Mouse (Mus musculus) neural tube, embryonic 15.5 days (tissue): ENCODE results near the gene Dnase2b. TPM values are rescaled to one million over a fixed set of nuclear protein-coding genes. Genes with fewer than 3 reads are reported as not detected.
A peak's percentile ranks its signal among the peaks of the same experiment; 100 is the strongest.

Experiments
- ATAC-seq: fragments of 200-750 bp; cut with Nextera tagmentation; 2 replicates; pipeline ENCODE4 v1.8.0; 2017; ENCODE audit warnings: mild to moderate bottlenecking, moderate TSS enrichment, moderate library complexity; ENCODE audit not compliant: low FRiP score
- H3K27ac ChIP-seq: fragments of 300-500 bp; sonication (generic); replicated peaks from 2 replicates; pipeline ENCODE4 v1.5.1; 2015; ENCODE audit warnings: mild to moderate bottlenecking, inconsistent platforms
- H3K27me3 ChIP-seq: fragments of 300-500 bp; sonication (generic); replicated peaks from 2 replicates; pipeline ENCODE4 v1.6.1; 2015; ENCODE audit warnings: inconsistent platforms
- H3K36me3 ChIP-seq: fragments of 300-500 bp; sonication (generic); 2 replicates; pipeline ENCODE4 v1.6.1; 2015; ENCODE audit warnings: inconsistent platforms
- H3K4me1 ChIP-seq: fragments of 300-500 bp; sonication (generic); 2 replicates; pipeline ENCODE4 v1.6.1; 2015; ENCODE audit warnings: inconsistent platforms
- H3K4me2 ChIP-seq: fragments of 300-500 bp; sonication (generic); 2 replicates; pipeline ENCODE4 v1.6.1; 2015; ENCODE audit warnings: inconsistent platforms, mild to moderate bottlenecking, moderate library complexity
- H3K4me3 ChIP-seq: fragments of 300-500 bp; sonication (generic); replicated peaks from 2 replicates; pipeline ENCODE4 v1.5.1; 2015; ENCODE audit warnings: mild to moderate bottlenecking, inconsistent platforms
- H3K9ac ChIP-seq: fragments of 300-500 bp; sonication (generic); replicated peaks from 2 replicates; pipeline ENCODE4 v1.6.1; 2015; ENCODE audit warnings: mild to moderate bottlenecking, inconsistent platforms
- H3K9me3 ChIP-seq: fragments of 300-500 bp; sonication (generic); replicated peaks from 2 replicates; pipeline ENCODE4 v1.6.1; 2016; ENCODE audit warnings: inconsistent platforms
- WGBS: fragments of 180-500 bp; shearing (Covaris S2); methylation state at CpG from one replicate; pipeline ENCODE4 v1.1.7; 2015; ENCODE audit warnings: mixed read lengths; 5-methylcytosine and 5-hydroxymethylcytosine counted together
- polyA plus RNA-seq: library from polyadenylated mRNA; unstranded; fragments of >200 nt; fragmentation: Nextera tagmentation; extraction: Ambion mirVana; gene quantifications from 2 replicates; pipeline ENCODE4 v1.2.1, GENCODE M21; 2015

Gene Dnase2b
- polyA plus RNA-seq, 1 experiment from 2014 or later, result not detected

DNA sequence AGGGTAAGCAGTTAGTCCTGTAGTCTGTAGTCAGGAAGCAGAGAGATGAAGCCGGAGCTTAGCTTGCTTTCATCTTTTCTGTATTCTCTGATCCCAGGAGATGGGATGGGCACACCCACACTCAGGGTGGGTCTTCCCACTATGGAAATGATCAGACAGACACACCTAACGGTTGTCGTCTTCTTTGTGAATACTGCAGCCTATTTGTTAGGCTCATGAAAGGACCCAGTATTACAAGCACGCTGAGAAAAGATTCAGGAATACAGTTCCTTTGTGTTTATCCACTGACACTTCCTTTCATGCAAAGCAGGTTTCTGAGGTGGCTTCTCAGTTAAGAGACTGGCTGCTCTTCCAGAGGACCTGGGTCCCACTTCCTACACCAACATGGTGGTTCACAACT, 4.1 kb downstream of the Dnase2b start:
- 75% methylated on average over 4 of the region's 4 CpGs for WGBS
- no peak for ATAC-seq
- no peaks in the 10 kb centered on the region for H3K27me3 ChIP-seq
- no peak overlapping the region for H3K9ac ChIP-seq
- no peak overlapping the region for H3K4me3 ChIP-seq
- H3K4me1 ChIP-seq, result peaks cover 10% of the 10 kb centered on the region; the same call in 1 of the 2 replicates
- H3K36me3 ChIP-seq, result no peaks in the 10 kb centered on the region
- H3K27ac ChIP-seq, result no peak overlapping the region
- no peak overlapping the region for H3K4me2 ChIP-seq
- no peaks in the 10 kb centered on the region for H3K9me3 ChIP-seq

DNA sequence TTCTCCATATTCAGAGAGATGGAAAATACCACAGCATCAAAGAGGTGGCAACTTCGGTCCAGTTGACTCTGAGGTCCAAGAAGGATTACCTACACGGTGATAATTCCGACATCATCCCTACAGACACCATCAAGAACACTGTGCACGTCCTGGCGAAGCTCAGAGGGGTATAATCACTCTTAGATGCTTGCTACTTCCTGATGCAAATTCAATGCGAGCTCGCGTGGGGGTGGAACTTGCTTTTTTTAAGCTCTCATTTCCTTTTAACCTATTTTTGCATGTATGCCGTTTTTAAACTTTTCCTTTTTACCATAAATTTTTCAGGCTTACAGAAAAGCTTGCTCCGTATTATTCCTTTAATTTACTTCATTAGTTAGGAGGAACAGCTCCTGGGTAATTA, 5.1 kb downstream of the Dnase2b start:
- no peaks in the 10 kb centered on the region for H3K36me3 ChIP-seq
- 83% methylated on average over 10 of the region's 10 CpGs for WGBS
- H3K9ac ChIP-seq, result no peak overlapping the region
- H3K4me1 ChIP-seq, result peaks cover 10% of the 10 kb centered on the region; the same call in 1 of the 2 replicates
- H3K9me3 ChIP-seq, result no peaks in the 10 kb centered on the region
- no peak overlapping the region for H3K27ac ChIP-seq
- no peak for ATAC-seq
- H3K4me2 ChIP-seq, result no peak overlapping the region
- no peaks in the 10 kb centered on the region for H3K27me3 ChIP-seq
- H3K4me3 ChIP-seq, result no peak overlapping the region

DNA sequence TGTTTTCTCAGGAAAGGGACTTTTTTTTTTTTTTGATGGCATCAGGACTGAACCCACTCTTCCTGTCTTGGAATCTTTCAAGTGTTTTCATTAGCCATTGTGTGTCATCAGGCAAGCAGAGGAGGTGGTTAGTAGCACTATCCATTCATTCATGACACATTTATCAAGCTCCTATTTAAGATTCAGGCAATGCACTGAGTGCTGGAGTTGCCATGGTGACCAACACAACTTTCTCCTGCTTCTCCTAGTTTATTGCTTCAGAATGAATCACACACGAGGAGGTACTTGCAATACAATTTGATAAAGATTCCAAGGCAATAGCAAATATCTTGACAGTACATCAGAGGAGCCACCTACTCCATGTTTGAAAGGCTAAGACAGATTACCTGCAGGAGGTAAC, 8.0 kb downstream of the Dnase2b start:
- Histone ChIP-seq H3K9me3 (no peaks in the 10 kb centered on the region), H3K4me3 (no peak overlapping the region), H3K27me3 (no peaks in the 10 kb centered on the region), H3K36me3 (no peaks in the 10 kb centered on the region), H3K27ac (peak overlapping the region; percentile 41; the same call in 1 of the 2 replicates), H3K4me1 (peaks cover 10% of the 10 kb centered on the region; the same call in 1 of the 2 replicates), H3K4me2 (no peak overlapping the region), H3K9ac (no peak overlapping the region)
- WGBS, result 8% methylated on average over 1 of the region's 1 CpGs
- ATAC-seq, result peak; percentile 77; the same call in 1 of the 2 replicates

- Histone ChIP-seq H3K9me3 (no peaks in the 10 kb centered on the region), H3K27me3 (no peaks in the 10 kb centered on the region), H3K36me3 (no peaks in the 10 kb centered on the region), H3K4me2 (no peak overlapping the region), H3K4me1 (peaks cover 10% of the 10 kb centered on the region; the same call in 1 of the 2 replicates), H3K27ac (no peak overlapping the region), H3K9ac (no peak overlapping the region), H3K4me3 (no peak overlapping the region)
- WGBS, result 78% methylated on average over 9 of the region's 9 CpGs
- ATAC-seq, result no peak
Observed at GRCm38 (mm10) chr3:146604647-146605046, 10.7 kb downstream of the Dnase2b start.

DNA sequence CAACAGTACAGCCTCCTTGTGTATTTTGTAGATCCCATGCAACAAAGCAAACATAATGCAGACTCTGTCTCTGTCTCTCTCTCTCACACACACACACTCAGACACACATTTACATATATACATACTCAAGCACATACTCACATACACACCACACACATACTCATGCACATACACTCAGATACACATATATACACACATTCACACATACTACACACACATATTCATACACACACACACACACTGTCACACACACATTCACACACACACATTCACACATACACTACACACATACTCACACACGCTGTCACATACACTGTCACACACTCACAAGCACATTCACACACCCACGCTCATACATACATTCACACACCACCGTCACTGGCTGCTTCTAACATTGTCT, 12.9 kb downstream of the Dnase2b start:
- no peak overlapping the region for H3K4me2 ChIP-seq
- no peak overlapping the region for H3K27ac ChIP-seq
- no peak overlapping the region for H3K4me3 ChIP-seq
- no peaks in the 10 kb centered on the region for H3K36me3 ChIP-seq
- no peak for ATAC-seq
- no peaks in the 10 kb centered on the region for H3K9me3 ChIP-seq
- 90% methylated on average over 3 of the region's 3 CpGs for WGBS
- no peaks in the 10 kb centered on the region for H3K27me3 ChIP-seq
- 0 out of 2 replicates have a peak, but pooled peaks cover 2% of the 10 kb centered on the region for H3K4me1 ChIP-seq
- H3K9ac ChIP-seq, result no peak overlapping the region

DNA sequence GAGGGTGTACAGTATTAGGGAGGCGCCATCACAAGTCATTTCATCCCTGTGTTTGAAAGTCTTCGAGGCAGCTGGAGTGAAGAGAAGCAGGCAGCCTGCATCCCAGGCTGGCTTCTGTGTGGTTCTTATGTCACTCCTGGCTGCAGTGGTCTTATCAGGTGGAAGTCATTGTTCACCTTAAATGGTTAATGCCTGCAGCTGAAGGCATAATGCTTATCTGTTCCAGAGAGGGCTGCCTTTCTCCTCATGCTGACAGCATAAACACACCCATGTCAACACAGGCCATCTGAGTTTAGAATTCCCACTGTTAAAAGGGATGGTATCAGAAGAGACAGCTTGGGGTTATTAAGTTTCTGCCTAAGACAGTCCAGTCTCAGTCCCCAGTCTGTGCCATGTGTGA, 14.2 kb downstream of the Dnase2b start:
- Histone ChIP-seq H3K27ac (no peak overlapping the region), H3K4me1 (no peaks in the 10 kb centered on the region), H3K4me3 (no peak overlapping the region), H3K36me3 (no peaks in the 10 kb centered on the region), H3K9me3 (no peaks in the 10 kb centered on the region), H3K9ac (no peak overlapping the region), H3K4me2 (no peak overlapping the region), H3K27me3 (no peaks in the 10 kb centered on the region)
- 90% methylated on average over 2 of the region's 2 CpGs for WGBS
- ATAC-seq, result no peak

GRCm38 (mm10) chr3:146599198-146599900, 16.0 kb downstream of the Dnase2b start:
- Histone ChIP-seq H3K9me3 (no peaks in the 10 kb centered on the region), H3K36me3 (no peaks in the 10 kb centered on the region), H3K4me2 (no peak overlapping the region), H3K27ac (no peak overlapping the region), H3K4me1 (no peaks in the 10 kb centered on the region), H3K27me3 (no peaks in the 10 kb centered on the region), H3K9ac (no peak overlapping the region), H3K4me3 (no peak overlapping the region)
- no peak for ATAC-seq
- 88% methylated on average over 6 of the region's 6 CpGs for WGBS

GRCm38 (mm10) chr3:146598411-146598810, 17.0 kb downstream of the Dnase2b start:
- Histone ChIP-seq H3K4me1 (no peaks in the 10 kb centered on the region), H3K9ac (no peak overlapping the region), H3K4me3 (no peak overlapping the region), H3K27ac (no peak overlapping the region), H3K27me3 (no peaks in the 10 kb centered on the region), H3K36me3 (no peaks in the 10 kb centered on the region), H3K4me2 (no peak overlapping the region), H3K9me3 (no peaks in the 10 kb centered on the region)
- ATAC-seq, result no peak
- WGBS, result 87% methylated on average over 6 of the region's 6 CpGs

DNA sequence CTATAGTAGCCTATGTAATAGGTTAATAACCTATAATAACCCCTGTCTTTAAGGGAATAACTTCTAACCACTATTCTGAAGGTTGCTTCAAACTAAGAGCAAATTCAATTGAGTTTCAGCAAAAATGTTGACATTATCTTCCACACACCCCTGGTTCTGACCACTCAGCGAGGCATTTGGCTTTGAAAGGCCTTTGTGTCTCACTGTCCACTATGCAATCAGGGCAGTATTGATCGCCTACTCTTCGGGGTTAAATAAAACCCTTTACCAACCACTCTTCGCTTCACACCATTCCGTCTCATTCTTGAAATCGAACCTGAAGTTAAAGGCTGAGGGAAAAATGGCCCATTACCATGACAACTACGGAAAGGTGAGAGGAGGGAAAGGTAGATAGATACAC, 18.5 kb downstream of the Dnase2b start:
- no peak overlapping the region for H3K9ac ChIP-seq
- no peak overlapping the region for H3K27ac ChIP-seq
- H3K36me3 ChIP-seq, result no peaks in the 10 kb centered on the region
- no peak overlapping the region for H3K4me3 ChIP-seq
- no peak for ATAC-seq
- 90% methylated on average over 7 of the region's 7 CpGs for WGBS
- no peaks in the 10 kb centered on the region for H3K9me3 ChIP-seq
- H3K4me2 ChIP-seq, result no peak overlapping the region
- no peaks in the 10 kb centered on the region for H3K4me1 ChIP-seq
- H3K27me3 ChIP-seq, result no peaks in the 10 kb centered on the region

- Histone ChIP-seq H3K4me2 (no peak overlapping the region), H3K9ac (no peak overlapping the region), H3K4me3 (no peak overlapping the region), H3K9me3 (no peaks in the 10 kb centered on the region), H3K27me3 (no peaks in the 10 kb centered on the region), H3K4me1 (no peaks in the 10 kb centered on the region), H3K36me3 (no peaks in the 10 kb centered on the region), H3K27ac (no peak overlapping the region)
- 92% methylated on average over 8 of the region's 8 CpGs for WGBS
- ATAC-seq, result no peak
Observed at GRCm38 (mm10) chr3:146596387-146596786, 19.0 kb downstream of the Dnase2b start.

DNA sequence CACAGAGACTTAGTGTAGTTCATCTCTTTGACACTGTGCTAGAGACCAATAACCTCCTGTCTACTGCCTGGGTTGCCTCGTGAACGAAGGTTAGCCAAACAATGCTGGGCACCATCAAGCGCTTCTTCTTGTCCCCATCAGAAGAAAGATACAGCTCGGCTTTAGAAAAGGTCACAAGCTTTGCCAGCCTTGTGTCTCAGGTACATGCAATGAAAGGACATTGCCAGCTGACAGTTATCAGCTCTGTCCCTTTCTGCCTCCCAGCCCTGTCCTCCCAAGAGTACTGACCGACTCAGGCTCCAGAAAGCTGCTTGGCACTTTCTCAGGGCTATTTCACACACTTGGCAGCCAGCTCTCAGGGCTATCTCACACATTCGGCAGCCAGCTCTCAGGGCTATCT, 20.0 kb downstream of the Dnase2b start:
- H3K27ac ChIP-seq, result no peak overlapping the region
- no peak overlapping the region for H3K9ac ChIP-seq
- H3K4me3 ChIP-seq, result no peak overlapping the region
- 89% methylated on average over 6 of the region's 6 CpGs for WGBS
- H3K4me2 ChIP-seq, result no peak overlapping the region
- H3K27me3 ChIP-seq, result no peaks in the 10 kb centered on the region
- no peaks in the 10 kb centered on the region for H3K4me1 ChIP-seq
- no peaks in the 10 kb centered on the region for H3K36me3 ChIP-seq
- H3K9me3 ChIP-seq, result no peaks in the 10 kb centered on the region
- ATAC-seq, result no peak

DNA sequence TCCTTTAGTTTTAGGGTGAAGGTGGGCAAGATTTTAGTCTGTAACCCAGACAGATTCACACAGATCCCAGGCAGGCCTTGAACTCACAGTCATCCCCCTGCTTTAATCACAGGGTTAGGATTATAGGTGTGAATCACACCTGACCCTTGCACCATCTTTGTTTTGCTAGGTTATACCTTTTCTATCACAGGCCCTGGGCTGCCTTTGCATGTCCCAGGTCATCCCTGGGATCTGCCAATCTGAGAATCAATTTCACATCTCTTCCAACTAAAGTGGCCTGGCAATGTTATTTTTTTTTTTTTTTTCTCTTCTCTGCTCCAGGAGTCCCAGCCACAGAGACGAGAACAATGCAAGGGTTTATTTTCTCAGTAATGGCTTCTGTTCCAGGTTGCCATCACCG, 23.8 kb downstream of the Dnase2b start:
- H3K9ac ChIP-seq, result no peak overlapping the region
- H3K4me2 ChIP-seq, result no peak overlapping the region
- ATAC-seq, result no peak
- 64% methylated on average over 2 of the region's 2 CpGs for WGBS
- H3K4me3 ChIP-seq, result no peak overlapping the region
- no peak overlapping the region for H3K27ac ChIP-seq
- no peaks in the 10 kb centered on the region for H3K9me3 ChIP-seq
- peaks cover 7% of the 10 kb centered on the region; the same call in 1 of the 2 replicates for H3K4me1 ChIP-seq
- no peaks in the 10 kb centered on the region for H3K36me3 ChIP-seq
- no peaks in the 10 kb centered on the region for H3K27me3 ChIP-seq
